ENCODE assay signal across 27 mouse cellular contexts in genomic region chr2:92490541-92490940, GRCm38 (mm10). TPM values are rescaled to one million over a fixed set of nuclear protein-coding genes. Genes with fewer than 3 reads are reported as not detected.
DNase-seq lines count a peak whose midpoint lies in the region; ATAC-seq and TF ChIP-seq lines count a peak whose summit lies in the region.
"Had no signal": no experiment of that assay in that cellular context is flagged by ENCODE, and none has a peak within 500 bp of the region (broad histone marks: within the 10 kb centered on the region; RNA-seq: fewer than 3 reads in every experiment).

No protein-coding gene starts in this region.

- no peaks in the 10 kb centered on the region for H3K79me2 ChIP-seq in liver, adult 2 months (ENCODE audit: control insufficient read depth, insufficient read depth, low read length)

- H3K27ac ChIP-seq in liver, adult 2 months (replicated peaks; ENCODE audit: insufficient read depth, low read depth, low read length), result no peak overlapping the region
- H3K27ac ChIP-seq in liver, postnatal 0 days (ENCODE audit: low read depth), result no peak overlapping the region
- H3K27ac ChIP-seq: embryonic facial prominence, embryonic 15.5 days; hindbrain, embryonic 10.5 days; hindbrain, postnatal 0 days; limb, embryonic 15.5 days; neural tube, embryonic 12.5 days; stomach, postnatal 0 days had no signal

- DNase-seq in cerebellum, postnatal 14 days, result peak; percentile 76 to 79
- DNase-seq in cerebellum, adult 9-10 months, result no peak
- DNase-seq in liver, adult 2 months (ENCODE audit: extremely low read depth, low read depth, low spot score), result peak; percentile 39
- no peak for DNase-seq in liver, postnatal 0 days
- DNase-seq in ovary, postnatal 36 days (ENCODE audit: low spot score), result peak; percentile 25
- no peak for DNase-seq in ovary, postnatal 14 days (ENCODE audit: low spot score)
- DNase-seq: cerebellum, adult 18-20 months; gastrocnemius, postnatal 10 days; kidney, adult 9 months; kidney, postnatal 14 days; layer of hippocampus, postnatal 36 days; lung, adult 18-20 months; lung, postnatal 4 days; midbrain, embryonic 14.5 days; right cerebral cortex, postnatal 14 days; thymus, adult 2 months; thymus, postnatal 4 days had no signal

- H3K4me3 ChIP-seq in liver, adult 2 months (ENCODE audit: insufficient read depth, low read depth, low read length), result no peak overlapping the region
- no peak overlapping the region for H3K4me3 ChIP-seq in liver, postnatal 0 days (ENCODE audit: low read depth, low read length)
- H3K4me3 ChIP-seq: embryonic facial prominence, embryonic 15.5 days; forebrain, embryonic 15.5 days; hindbrain, embryonic 10.5 days; limb, embryonic 15.5 days; neural tube, embryonic 12.5 days had no signal

- H3K36me3 ChIP-seq in liver, adult 2 months (ENCODE audit: control insufficient read depth, insufficient read depth, low read length), result no peaks in the 10 kb centered on the region
- no peaks in the 10 kb centered on the region for H3K36me3 ChIP-seq in liver, postnatal 0 days (replicated peaks; ENCODE audit: insufficient read depth, low read length)
- H3K36me3 ChIP-seq: embryonic facial prominence, embryonic 15.5 days; forebrain, embryonic 15.5 days; hindbrain, embryonic 10.5 days; limb, embryonic 15.5 days; neural tube, embryonic 12.5 days had no signal

- H3K4me2 ChIP-seq in liver, postnatal 0 days (ENCODE audit: low read depth, low read length), result no peak overlapping the region
- H3K4me2 ChIP-seq: embryonic facial prominence, embryonic 15.5 days; forebrain, embryonic 15.5 days; heart, embryonic 11.5 days; limb, embryonic 15.5 days; neural tube, embryonic 12.5 days had no signal

- no peak overlapping the region for H3K9ac ChIP-seq in liver, adult 2 months (ENCODE audit: low read depth, low read length)
- no peak overlapping the region for H3K9ac ChIP-seq in liver, postnatal 0 days (replicated peaks)
- H3K9ac ChIP-seq: embryonic facial prominence, embryonic 15.5 days; forebrain, embryonic 15.5 days; limb, embryonic 15.5 days; neural tube, embryonic 12.5 days had no signal

- no peak for TF ChIP-seq POLR2A in liver, adult 2 months (IDR thresholded peaks at IDR 0.05; ENCODE audit: extremely low read depth, insufficient read depth, low read length)

- no peak for TF ChIP-seq EP300 in liver, postnatal 0 days (IDR thresholded peaks at IDR 0.05; ENCODE audit: low read depth)

- no peaks in the 10 kb centered on the region for H3K9me3 ChIP-seq in liver, postnatal 0 days (ENCODE audit: low read length)
- H3K9me3 ChIP-seq: embryonic facial prominence, embryonic 15.5 days; forebrain, embryonic 15.5 days; hindbrain, embryonic 10.5 days; limb, embryonic 15.5 days; neural tube, embryonic 12.5 days had no signal

- 66% methylated on average over 10 of the region's 10 CpGs for WGBS in liver, adult 2 months
- WGBS in liver, postnatal 0 days (ENCODE audit: insufficient replicate concordance), result 75% methylated on average over 10 of the region's 10 CpGs

- TF ChIP-seq CTCF in liver, adult 2 months (IDR thresholded peaks at IDR 0.05; ENCODE audit: low read depth, low read length), result no peak
- TF ChIP-seq CTCF in liver, postnatal 0 days (IDR thresholded peaks at IDR 0.05; ENCODE audit: low read depth), result no peak

- no peaks in the 10 kb centered on the region for H3K27me3 ChIP-seq in liver, adult 2 months (ENCODE audit: control insufficient read depth, insufficient read depth, low read length)
- H3K27me3 ChIP-seq in liver, postnatal 0 days (ENCODE audit: insufficient read depth, low read length), result 0 out of 2 replicates have a peak, but pooled peaks cover 6% of the 10 kb centered on the region
- H3K27me3 ChIP-seq: neural tube, embryonic 12.5 days had no signal

- ATAC-seq in liver, postnatal 0 days, result no peak
- no peak for ATAC-seq in erythroid progenitor cell, adult 5-6 weeks (replicated peaks; ENCODE audit: low FRiP score, poor library complexity, severe bottlenecking)
- ATAC-seq: forebrain, embryonic 15.5 days; hindbrain, postnatal 0 days; intestine, embryonic 16.5 days had no signal

- H3K4me1 ChIP-seq in liver, adult 2 months (ENCODE audit: control insufficient read depth, insufficient read depth, low read length), result peaks cover 5% of the 10 kb centered on the region; the same call in 1 of the 2 replicates
- peaks cover 4% of the 10 kb centered on the region for H3K4me1 ChIP-seq in liver, postnatal 0 days (ENCODE audit: insufficient read depth)

RNA-seq across cellular contexts. Expression of gene Slc35c1, which starts 30.2 kb away (rescaled TPM):
- 3.0 and 3.9 TPM in 2 replicates for total RNA-seq in liver, adult 2 months (2014; rRNA removed)
- 26.0 and 30.7 TPM in 2 replicates for polyA plus RNA-seq in liver, adult 2 months (2012; rRNA removed)
- polyA plus RNA-seq in liver, postnatal 0 days (2015; fragmentation: Nextera tagmentation; extraction: Ambion mirVana), result 9.0 and 9.3 TPM in 2 replicates
- 7.1 and 9.0 TPM in 2 replicates for total RNA-seq in erythroid progenitor cell, adult 5-6 weeks (2015; ENCODE audit: low replicate concordance)
- total RNA-seq in erythroid progenitor cell, adult 5-6 weeks (2017; ENCODE audit: low replicate concordance), result 2.7 and 9.2 TPM in 2 replicates

RNA-seq across cellular contexts. Expression of gene Cry2, which starts 56.7 kb away (rescaled TPM):
- 20.5 and 22.4 TPM in 2 replicates for total RNA-seq in liver, adult 2 months (2014; rRNA removed)
- 17.1 and 21.9 TPM in 2 replicates for polyA plus RNA-seq in liver, adult 2 months (2012; rRNA removed)
- polyA plus RNA-seq in liver, postnatal 0 days (2015; fragmentation: Nextera tagmentation; extraction: Ambion mirVana), result 9.6 and 11.9 TPM in 2 replicates
- total RNA-seq in erythroid progenitor cell, adult 5-6 weeks (2015; ENCODE audit: low replicate concordance), result 1.8 and 5.0 TPM in 2 replicates
- total RNA-seq in erythroid progenitor cell, adult 5-6 weeks (2017; ENCODE audit: low replicate concordance), result 1.9 and 2.7 TPM in 2 replicates

Comparison
In these comparisons a context has a peak if more than half of its experiments do, and no peak if none do; other contexts are left out.
1. DNase-seq: peak in cerebellum, postnatal 14 days (2 of 2), liver, adult 2 months (single experiment) and ovary, postnatal 36 days (single experiment); none in cerebellum, adult 9-10 months (single experiment), liver, postnatal 0 days (single experiment) and ovary, postnatal 14 days (single experiment).